Mouse (Mus musculus): ENCODE results near the gene Map3k20.

The Map3k20 gene

GRCm38 (mm10) chr2:72285256-72285887 is at the start of gene Map3k20:
Map3k20 (plus strand) TSS chr2:72285637.
- DNase-seq, result peak; percentile 88

GRCm38 (mm10) chr2:72238421-72238820 is 47.0 kb upstream of the Map3k20 start:
- DNase-seq, result no peak

DNA sequence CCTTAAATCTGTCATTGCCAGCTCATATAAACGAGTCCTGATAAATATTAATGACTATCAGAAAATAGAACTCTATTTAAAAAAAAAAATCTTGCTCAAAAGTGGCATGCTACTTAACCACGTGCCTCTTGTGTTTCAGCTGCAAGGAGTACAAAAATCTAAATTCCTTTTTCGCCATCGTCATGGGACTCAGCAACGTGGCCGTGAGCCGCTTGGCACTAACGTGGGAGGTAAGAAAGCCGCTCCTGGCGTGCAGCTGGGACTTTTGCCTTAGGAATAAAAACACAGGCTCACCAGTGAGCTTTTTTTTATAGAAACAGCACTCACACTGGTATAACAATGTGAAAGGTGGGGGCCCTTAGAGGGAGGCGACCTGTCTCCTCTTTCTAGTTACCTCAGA is 46.5 kb upstream of the Map3k20 start:
- DNase-seq, result no peak

GRCm38 (mm10) chr2:72239456-72239855 is 46.0 kb upstream of the Map3k20 start:
- no peak for DNase-seq

GRCm38 (mm10) chr2:72239993-72240392 is 45.4 kb upstream of the Map3k20 start:
- no peak for DNase-seq

DNA sequence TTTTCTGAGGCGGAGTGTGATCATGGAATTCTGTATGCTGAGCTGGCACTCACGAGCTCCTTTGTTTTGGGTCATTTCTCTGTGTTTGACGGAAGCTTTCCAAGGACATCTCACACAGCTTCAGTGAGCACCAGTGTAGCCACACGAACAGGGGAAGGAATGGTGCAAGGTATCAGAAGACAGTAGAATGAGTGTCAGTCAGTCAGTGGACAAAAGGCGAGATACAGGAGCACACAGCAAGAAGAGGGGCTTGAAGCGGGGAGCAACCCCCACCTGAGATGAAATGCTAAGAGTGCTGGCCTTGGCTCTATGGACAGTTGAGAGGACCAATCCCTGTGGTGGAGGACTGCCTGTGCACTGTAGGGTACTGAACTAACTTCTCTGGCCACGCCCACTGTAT is 44.7 kb upstream of the Map3k20 start:
- no peak for DNase-seq

DNA sequence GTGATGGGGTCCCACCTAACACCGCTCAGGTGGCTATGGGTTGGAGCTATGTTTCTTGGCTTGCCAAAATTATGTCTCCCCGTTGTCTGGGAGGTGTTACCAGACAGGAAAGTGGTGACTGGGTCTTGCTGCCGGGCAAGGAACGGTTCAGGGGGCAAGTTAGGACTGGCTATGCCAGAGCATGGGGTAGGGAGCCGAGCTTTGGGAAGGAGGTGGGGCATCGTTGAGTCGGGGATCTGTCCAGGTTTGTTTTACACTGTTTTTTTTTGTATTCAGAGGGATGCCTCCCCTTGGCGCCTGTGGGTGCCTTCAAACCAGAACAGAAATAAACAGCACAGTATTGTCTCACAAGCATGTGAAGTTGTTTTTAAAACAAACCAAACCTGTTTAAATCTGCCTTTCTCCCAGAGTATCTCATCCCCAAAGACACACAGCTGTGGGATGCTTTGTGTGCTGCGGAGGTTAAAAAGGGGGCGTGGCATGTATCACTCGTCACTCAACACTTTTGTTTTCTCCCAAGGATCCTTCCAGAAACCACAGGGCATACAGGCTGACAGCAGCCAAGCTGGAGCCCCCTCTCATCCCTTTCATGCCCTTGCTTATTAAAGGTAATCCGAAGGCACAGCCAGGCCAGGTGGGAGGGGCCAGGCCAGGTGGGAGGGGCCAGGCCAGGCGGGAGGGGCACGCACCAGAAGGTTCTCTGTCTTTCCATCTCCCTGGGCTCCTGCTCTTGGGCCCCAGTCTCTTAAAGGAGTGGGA is 43.5 kb upstream of the Map3k20 start:
- DNase-seq, result no peak

- no peak for DNase-seq
Observed at GRCm38 (mm10) chr2:72242910-72243675, 42.3 kb upstream of the Map3k20 start.

- no peak for DNase-seq
Observed at GRCm38 (mm10) chr2:72245631-72246030, 39.8 kb upstream of the Map3k20 start.

DNA sequence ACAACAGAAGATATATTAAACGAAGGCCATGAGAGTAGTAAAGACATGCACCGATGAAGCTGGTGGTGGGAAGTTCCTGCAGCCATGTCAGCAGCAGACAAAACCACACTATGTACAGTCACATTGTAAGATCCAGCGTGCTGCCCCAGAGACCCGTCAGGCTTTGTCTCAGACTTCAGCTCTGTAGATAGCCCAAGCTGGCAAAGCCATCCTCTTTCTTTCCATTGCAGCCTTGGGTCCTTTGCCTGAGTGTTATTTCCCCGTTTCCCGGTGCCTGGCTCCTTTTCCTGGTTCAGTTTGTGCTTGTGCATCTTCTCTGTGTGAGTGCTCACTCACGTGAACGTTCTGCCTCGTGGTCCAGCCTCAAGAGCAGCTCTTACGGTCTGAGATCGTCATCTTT is 39.1 kb upstream of the Map3k20 start:
- no peak for DNase-seq

DNA sequence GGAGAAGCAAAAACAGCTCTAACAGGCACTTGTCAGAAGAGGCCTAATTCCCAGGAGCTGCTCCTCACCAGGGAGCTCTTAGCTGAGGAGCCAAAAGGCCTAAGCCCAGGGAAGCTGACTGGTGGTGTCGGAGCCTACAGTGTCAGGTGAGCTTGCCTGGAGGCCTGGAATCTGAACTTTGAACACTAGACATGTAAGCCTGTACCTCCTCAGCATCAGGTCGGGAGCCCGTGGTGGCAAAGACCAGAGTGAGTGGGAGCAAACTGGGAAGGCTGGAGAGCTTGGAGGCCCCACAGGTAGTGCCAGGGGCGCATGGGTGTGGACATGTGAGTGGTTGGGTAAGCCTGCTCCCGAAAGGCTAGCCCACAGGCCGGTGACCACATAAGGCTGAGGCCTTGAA is 37.6 kb upstream of the Map3k20 start:
- no peak for DNase-seq

DNA sequence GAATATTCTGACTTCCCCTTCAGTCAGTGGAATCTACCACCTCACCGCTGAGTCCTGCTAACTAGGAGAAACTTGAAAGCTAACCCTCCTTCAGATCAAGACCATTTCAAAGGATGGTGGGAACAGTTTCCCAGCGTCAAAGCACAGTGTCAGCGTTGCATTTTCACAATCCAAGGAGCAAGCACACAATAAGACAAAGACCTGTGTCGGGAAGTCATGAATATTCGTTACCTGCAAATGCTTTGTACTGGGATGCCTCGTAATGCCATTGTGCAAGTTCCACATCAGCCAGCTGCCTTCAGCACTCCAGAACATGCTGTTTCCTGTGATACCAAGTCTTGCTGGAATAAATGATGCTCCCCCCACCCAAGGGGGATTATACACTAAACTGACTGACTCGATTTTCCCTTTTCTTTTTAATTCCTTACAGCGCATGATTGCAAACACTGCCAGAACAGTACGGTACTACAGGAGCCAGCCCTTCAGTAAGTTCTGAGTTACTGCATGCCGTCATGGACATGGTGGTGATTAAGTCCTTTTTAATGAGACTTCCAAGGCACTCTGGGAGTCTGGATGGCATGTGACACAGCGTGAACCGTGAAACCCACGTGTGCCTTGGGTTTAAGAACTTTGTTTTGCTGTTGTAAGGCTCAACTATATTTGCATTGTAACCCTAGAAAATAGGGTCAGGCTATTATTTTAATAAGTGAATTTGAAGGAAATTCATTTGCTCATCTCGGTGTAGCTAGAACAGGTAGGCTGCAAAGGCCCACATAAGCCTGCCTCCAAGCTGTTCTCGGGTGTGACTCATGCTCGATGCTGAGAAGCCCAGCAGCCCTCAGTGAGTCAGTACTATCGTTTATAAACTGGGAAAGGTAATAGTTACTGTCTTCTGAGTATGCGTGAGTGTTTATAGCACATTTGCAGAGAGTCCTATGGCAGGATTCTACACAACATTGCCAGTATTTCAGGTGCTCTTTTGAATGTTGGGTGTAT is 32.6 kb upstream of the Map3k20 start:
- DNase-seq, result no peak

GRCm38 (mm10) chr2:72253882-72254281 is 31.6 kb upstream of the Map3k20 start:
- no peak for DNase-seq

DNA sequence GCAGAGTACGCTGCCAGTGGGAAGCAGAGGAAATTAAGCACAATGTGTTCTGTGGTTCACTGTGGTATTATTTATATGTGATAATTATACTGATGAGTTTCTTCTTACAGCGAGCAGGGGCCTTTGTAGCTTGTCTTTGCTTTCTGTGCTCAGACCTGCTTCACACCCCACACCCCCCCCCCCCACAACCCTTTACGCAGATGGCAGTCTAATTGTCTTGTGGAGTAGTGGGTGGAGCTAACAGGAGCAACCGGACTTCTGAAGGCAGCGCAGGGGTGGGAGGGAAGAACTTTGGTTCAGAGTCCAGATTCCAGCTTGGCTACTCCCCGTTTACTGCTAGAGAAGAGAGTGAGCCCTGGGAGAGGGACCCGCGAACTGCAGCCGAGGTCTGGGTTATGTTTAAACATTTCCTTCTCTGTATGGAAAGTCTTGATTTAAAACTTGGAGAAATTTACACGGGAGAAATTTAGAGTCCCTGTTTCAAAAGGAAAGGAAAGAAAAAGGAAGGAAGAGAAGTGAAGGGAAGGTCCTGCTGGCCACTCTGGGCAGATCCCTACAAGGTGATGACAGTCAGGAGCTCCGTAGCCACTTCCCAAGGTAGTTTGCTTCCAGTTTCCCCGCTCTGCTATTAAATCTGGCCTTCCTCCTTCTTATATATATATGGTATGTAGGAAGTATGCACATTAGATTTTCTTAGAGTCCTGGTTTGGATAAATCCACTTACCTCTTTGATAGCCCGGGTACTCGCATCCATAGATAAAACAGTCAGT is 30.4 kb upstream of the Map3k20 start:
- DNase-seq, result peak; percentile 62

DNA sequence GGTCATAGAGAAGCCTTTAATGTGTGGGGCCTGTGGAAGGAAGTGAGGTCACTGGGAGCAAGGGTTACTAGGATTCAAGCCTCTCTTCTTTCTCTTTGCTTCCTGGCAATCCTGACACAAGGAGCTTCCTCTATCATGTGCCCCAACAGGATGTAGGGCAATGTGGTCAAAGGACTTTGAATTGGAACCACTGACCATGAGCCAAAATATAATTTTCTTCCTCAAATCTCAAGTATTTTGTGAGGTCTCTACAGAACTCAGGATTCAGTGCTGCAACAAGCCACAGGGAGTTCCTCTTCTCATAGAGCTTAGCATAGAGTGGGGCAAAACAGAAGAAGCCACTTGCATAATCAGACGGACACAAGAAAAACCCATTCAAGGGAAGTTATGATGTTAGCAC is 24.7 kb upstream of the Map3k20 start:
- DNase-seq, result no peak

DNA sequence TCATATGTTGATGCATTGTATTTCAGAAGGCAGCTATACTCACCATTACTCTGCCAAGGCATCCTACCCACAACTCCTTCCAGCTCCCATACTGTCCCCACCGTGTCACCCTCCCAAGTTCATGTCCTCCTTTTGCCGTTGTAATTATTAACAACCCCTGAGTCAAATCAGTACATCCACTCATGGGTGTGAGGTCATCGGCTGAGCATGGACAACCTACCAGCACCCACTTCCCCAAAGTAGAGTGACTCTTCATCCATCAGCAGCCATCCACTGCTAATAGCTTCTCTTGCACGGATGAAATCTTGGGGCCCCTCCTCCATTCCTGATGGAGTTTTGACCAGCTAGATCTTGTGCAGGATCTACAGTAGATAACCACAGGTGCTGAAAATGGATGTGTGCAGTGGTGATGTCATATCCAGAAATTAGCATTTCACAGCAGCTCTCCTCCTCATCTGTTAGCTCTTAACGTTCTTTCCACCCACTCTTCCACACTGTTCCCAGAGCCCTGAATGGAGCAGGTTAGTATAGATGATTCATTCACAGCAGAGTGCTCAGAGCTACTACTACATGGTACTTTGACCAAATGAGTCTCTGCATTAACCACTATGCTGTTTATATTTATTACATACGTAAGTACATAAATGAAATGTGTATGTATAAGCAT is 22.5 kb upstream of the Map3k20 start:
- DNase-seq, result no peak

GRCm38 (mm10) chr2:72267390-72267789 is 18.0 kb upstream of the Map3k20 start:
- DNase-seq, result no peak

GRCm38 (mm10) chr2:72269651-72270341 is 15.6 kb upstream of the Map3k20 start:
- no peak for DNase-seq

- no peak for DNase-seq
Observed at GRCm38 (mm10) chr2:72278247-72278873, 7.1 kb upstream of the Map3k20 start.

GRCm38 (mm10) chr2:72280524-72280923 is 4.9 kb upstream of the Map3k20 start:
- no peak for DNase-seq
